Mouse (Mus musculus) granulocyte monocyte progenitor cell, adult 5-6 weeks (primary cell): ENCODE measurements around the gene Abi3. TPM values are rescaled to one million over a fixed set of nuclear protein-coding genes. Genes with fewer than 3 reads are reported as not detected.

Source experiments
- ATAC-seq: replicated peaks from 2 replicates; pipeline ENCODE4 v1.8.0; 2016; ENCODE audit warnings: mild to moderate bottlenecking, moderate TSS enrichment, inconsistent platforms; ENCODE audit not compliant: poor library complexity, severe bottlenecking
- total RNA-seq, 2 experiments: library from RNA; stranded (forward) in 1 of 2; stranded (reverse) in 1 of 2; fragments of 200-712, 200-1000 nt in 1 of 2; fragments of >200 nt in 1 of 2; fragmentation: Nextera tagmentation in 1 of 2; gene quantifications; 2 replicates each; pipeline ENCODE4 v1.2.3; 2014 to 2017

Gene Abi3
- total RNA-seq, 2 experiments from 2014 or later = 2.4 to 7.0 TPM

- no peak for ATAC-seq
These were observed 48.1 kb downstream of the Abi3 start for GRCm38 (mm10) chr11:95794201-95794600.

GRCm38 (mm10) chr11:95792950-95793509 lies 49.2 kb downstream of the Abi3 start:
- no peak for ATAC-seq

GRCm38 (mm10) chr11:95791787-95792186 lies 50.5 kb downstream of the Abi3 start:
- ATAC-seq = no peak

GRCm38 (mm10) chr11:95789451-95789891 lies 52.8 kb downstream of the Abi3 start:
- peak; percentile 22 for ATAC-seq

GRCm38 (mm10) chr11:95786511-95786910 lies 55.8 kb downstream of the Abi3 start:
- no peak for ATAC-seq

DNA sequence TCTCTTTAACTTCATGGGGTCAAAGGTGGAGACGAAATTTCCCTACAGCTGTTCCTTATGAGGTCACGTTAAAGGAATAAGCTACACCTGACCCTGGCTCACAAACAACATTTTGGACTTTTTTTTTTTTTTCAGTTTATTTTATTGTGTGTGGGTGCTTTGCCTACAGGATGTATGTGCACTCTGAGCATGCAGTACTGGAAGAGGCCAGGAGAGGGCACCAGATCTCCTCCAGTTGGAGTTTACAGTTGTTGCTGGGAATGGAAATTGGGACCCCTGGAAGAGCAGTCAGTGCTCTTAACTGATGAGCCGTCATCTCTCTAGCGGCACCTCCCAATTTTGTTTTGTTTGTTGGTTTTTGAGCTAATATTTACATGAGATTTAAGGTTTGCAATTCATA lies 56.6 kb downstream of the Abi3 start:
- no peak for ATAC-seq

GRCm38 (mm10) chr11:95783958-95784357 lies 58.3 kb downstream of the Abi3 start:
- ATAC-seq = no peak

DNA sequence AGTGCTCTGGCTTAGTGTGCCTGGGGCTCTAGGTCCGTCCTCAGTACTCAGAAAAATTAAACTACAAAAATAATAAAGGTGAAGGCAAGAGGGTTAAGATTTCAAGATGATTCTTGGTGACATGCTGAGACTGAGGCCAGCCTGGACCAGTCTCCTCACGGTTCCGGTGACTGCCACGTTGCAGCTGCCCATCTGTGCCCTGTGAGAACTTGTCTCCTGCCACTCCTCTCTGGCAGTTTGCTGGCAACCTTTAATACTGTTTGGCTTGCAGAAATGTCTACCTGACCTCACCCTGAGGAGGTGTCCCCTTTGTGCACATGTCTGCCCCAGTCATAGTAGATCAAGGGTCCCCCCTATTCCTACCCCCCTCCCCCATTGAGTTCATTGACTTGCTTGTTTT lies 58.8 kb downstream of the Abi3 start:
- no peak for ATAC-seq

GRCm38 (mm10) chr11:95781557-95781956 lies 60.7 kb downstream of the Abi3 start:
- ATAC-seq = no peak

GRCm38 (mm10) chr11:95780480-95780879 lies 61.8 kb downstream of the Abi3 start:
- ATAC-seq = no peak

Other genes starting within 250 kb of the Abi3 start
- 98.4 and 108 TPM in 2 replicates for gene Phb, start 175.5 kb downstream of the Abi3 start, total RNA-seq (2014; fragmentation: Nextera tagmentation)
- gene Phb, start 175.5 kb downstream of the Abi3 start, total RNA-seq (2017) = 158 and 163 TPM in 2 replicates
- gene Zfp652, start 129.8 kb downstream of the Abi3 start, total RNA-seq (2014; fragmentation: Nextera tagmentation) = 39.1 and 39.4 TPM in 2 replicates
- 17.7 and 18.5 TPM in 2 replicates for gene Zfp652, start 129.8 kb downstream of the Abi3 start, total RNA-seq (2017)
- 4.4 and 5.7 TPM in 2 replicates for gene B130006D01Rik, start 118.9 kb downstream of the Abi3 start, total RNA-seq (2014; fragmentation: Nextera tagmentation)
- gene B130006D01Rik, start 118.9 kb downstream of the Abi3 start, total RNA-seq (2017) = 1.0 and 1.2 TPM in 2 replicates
- 1.5 TPM in 1 of 2 replicates, not detected in the other for gene Phospho1, start 18.0 kb downstream of the Abi3 start, total RNA-seq (2014; fragmentation: Nextera tagmentation)
- gene Phospho1, start 18.0 kb downstream of the Abi3 start, total RNA-seq (2017) = 0.41 TPM in 1 of 2 replicates, not detected in the other
- 2.7 and 24.3 TPM in 2 replicates for gene Gngt2, start 5.3 kb downstream of the Abi3 start, total RNA-seq (2014; fragmentation: Nextera tagmentation)
- gene Gngt2, start 5.3 kb downstream of the Abi3 start, total RNA-seq (2017) = 7.7 and 13.4 TPM in 2 replicates
- not detected in 2 replicates for gene B4galnt2, start 72.4 kb upstream of the Abi3 start, total RNA-seq (2014; fragmentation: Nextera tagmentation)
- not detected in 2 replicates for gene B4galnt2, start 72.4 kb upstream of the Abi3 start, total RNA-seq (2017)
- not detected in 2 replicates for gene Igf2bp1, start 163.5 kb upstream of the Abi3 start, total RNA-seq (2014; fragmentation: Nextera tagmentation)
- gene Igf2bp1, start 163.5 kb upstream of the Abi3 start, total RNA-seq (2017) = under 0.01 TPM in 1 of 2 replicates, not detected in the other
- gene Gip, start 182.1 kb upstream of the Abi3 start, total RNA-seq (2014; fragmentation: Nextera tagmentation) = not detected in 2 replicates
- gene Gip, start 182.1 kb upstream of the Abi3 start, total RNA-seq (2017) = not detected in 2 replicates
- 88.7 and 94.9 TPM in 2 replicates for gene Snf8, start 192.4 kb upstream of the Abi3 start, total RNA-seq (2014; fragmentation: Nextera tagmentation)
- gene Snf8, start 192.4 kb upstream of the Abi3 start, total RNA-seq (2017) = 37.0 and 44.1 TPM in 2 replicates
- 29.1 and 34.1 TPM in 2 replicates for gene Ube2z, start 222.9 kb upstream of the Abi3 start, total RNA-seq (2014; fragmentation: Nextera tagmentation)
- 17.2 and 20.8 TPM in 2 replicates for gene Ube2z, start 222.9 kb upstream of the Abi3 start, total RNA-seq (2017)
- gene Atp5g1, start 233.2 kb upstream of the Abi3 start, total RNA-seq (2014; fragmentation: Nextera tagmentation) = 618 and 720 TPM in 2 replicates
- gene Atp5g1, start 233.2 kb upstream of the Abi3 start, total RNA-seq (2017) = 72.3 and 102 TPM in 2 replicates